Mouse (Mus musculus) heart, adult 9 months (tissue): ENCODE results near the gene Olfr982.

ENCODE experiments used
- DNase-seq, 2 experiments: peaks; one replicate each; pipeline ENCODE4 v3.0.0; 2022; ENCODE audit warnings: low spot score in 2 of 2

The Olfr982 gene

DNA sequence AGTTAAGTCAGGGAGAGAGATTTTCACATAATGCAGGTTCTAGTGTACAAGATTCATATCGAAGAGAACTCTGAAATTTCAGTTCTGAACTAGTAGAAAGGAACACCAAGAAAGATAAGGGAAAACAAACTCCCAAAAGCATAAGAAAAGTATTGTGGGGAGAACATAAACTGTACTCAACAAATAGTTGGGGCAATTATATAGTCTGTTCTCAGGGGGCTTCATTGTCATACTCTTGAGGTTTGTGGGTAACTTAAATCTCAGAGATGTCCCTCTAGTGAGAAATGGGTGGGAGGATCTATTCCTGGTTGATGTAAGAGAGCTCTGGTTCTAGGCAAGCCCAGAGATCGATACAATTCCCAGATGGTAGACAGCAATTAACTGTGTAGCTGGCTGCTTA lies at the start of gene Olfr982:
Gene Olfr982 (plus strand): TSS at position 301 of the 400 bp plus-strand sequence.
- DNase-seq, result no peak

DNA sequence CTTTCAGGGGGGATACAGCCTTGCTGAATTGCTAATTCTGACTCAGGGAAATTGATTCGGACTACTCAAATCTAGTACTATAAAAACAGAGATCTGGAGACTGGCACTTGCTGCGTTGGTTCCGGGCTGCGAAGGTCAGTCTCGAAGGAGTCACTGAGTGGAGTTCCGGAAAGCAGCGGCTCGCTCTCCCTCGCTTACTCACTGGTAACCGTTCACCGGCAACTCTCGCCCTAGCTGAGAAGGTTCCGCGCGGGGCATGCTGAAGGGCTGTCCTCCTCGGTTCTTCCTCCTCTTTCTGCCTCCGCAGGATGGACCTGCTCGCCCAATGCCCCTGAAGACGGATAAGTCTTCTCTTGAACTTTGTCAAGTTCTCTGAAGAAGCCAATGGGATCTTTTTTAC lies 23.5 kb upstream of the Olfr982 start:
- DNase-seq, result no peak

DNA sequence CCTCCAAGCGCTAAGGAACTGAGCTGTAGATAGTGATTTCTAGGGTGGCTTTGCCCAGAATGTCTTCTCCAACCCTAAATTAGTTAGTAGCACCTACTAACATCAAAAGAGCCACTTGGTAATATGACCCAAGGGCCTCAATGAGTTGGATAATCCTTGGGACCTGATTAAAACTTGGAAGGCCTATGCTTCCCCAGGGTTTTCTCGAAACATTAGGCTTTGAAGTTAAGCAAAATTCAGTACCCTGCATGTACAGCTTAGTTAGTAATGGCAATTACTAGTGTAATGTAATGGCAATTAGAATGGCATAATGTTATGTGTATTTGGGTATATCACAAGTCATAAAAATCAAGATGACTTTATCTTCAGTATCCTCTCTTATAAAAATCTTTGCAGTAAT lies 19.9 kb downstream of the Olfr982 start, which contains the start of gene Olfr983:
Gene Olfr983 (minus strand): TSS at position 101 of the 400 bp plus-strand sequence.
- no peak for DNase-seq

DNA sequence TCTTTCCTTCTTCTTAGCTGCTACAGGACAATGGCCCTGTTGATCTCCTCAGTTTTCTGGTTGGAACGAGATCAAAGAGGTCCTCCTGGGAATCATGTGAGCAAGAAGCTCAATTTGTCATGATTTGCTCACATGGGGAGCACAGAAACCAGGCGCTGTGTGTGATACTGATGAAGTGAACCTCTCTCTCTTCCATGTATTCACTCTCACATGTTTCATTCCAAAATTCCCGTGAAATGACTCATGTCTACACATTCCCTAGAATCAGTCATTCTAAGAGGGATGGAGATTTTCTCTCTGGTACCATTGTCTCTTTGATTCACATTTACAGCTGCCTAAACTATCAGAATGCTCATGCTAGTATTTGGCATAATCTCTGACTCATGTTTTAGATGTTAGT lies 21.1 kb downstream of the Olfr982 start:
- no peak for DNase-seq

DNA sequence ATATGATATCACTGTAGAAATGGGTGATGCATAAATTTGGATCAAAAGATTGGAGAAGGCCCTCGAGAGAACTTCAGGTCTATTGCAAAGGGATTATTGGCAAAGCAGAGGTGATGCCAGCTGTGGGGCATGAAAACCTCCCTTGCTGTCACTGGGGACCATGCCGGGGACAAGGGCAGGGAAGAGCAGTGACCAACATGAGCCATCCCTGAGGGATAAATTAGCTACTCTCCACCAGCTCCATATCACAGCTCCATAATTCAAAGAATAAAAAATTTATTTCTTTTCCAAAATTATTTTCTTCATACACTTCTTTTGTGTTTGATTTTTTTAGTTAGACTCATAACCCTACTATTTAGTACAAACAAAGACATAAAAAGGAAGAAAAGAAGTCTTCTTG lies 40.5 kb downstream of the Olfr982 start, which contains the start of gene Olfr984:
Gene Olfr984 (minus strand): TSS at position 101 of the 400 bp plus-strand sequence.
- DNase-seq, result no peak

DNA sequence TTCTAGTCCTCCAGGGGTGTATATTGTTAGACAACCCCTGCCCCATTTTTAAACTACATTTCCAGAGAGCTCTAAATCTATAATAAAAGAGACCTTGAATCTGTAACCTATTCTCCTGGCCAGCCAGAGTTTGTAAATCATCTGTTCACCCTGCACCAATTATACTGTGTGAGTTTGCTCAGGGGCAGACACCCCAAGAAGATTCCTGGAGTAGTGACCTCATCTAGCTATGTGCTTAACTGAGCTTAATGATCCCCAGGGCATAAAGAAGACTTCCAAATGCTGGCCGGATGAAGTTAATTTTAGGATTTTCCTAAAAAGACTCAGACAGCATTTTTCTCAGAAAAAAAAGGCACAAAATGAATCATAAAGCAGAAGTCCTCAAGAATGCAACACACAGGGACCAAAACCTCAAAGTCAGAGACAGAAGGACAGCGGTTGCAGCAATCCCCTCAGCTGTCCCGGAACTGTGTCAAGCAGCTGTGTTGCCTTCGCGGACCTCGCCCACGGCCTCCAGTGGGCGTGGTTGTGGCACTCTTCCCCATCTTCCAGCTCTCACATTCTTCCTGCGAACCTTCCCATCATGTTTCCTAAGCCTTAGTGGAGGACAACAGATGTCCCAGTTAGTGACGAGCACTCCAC lies 43.1 kb downstream of the Olfr982 start:
- peak; percentile 71 to 78 for DNase-seq

DNA sequence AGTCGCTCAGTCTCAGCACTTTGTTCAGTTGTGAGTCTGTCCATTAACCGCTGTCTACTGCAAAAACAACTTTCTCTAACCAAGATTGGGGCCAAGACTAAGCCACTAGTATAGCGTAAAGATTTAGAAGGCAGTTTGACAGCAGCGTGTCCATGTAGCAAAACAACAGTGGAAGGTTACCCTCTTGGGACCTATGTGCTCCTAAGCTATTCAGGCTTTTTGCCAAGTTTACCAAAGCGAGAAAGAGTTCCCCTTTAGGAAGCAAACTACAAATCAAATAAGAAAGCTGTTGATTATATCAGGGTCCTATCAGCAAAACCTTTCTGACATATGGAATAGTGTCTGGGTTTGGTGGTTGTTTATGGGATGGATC lies 43.6 kb downstream of the Olfr982 start:
- DNase-seq, result no peak
